Mouse (Mus musculus) liver, embryonic 14.5 days (tissue): ENCODE results near the gene Ppp1r3e. TPM values are rescaled to one million over a fixed set of nuclear protein-coding genes. Genes with fewer than 3 reads are reported as not detected.

Experiments
- ATAC-seq: fragments of 200-750 bp; cut with Nextera tagmentation; 2 replicates; pipeline ENCODE4 v1.8.0; 2017; ENCODE audit warnings: moderate number of reproducible peaks, mild to moderate bottlenecking, moderate library complexity; ENCODE audit not compliant: insufficient read depth
- DNase-seq, 3 experiments: peaks; one replicate each; pipeline ENCODE4 v3.0.0-alpha.2; 2012 to 2013; ENCODE audit warnings: low read depth in 3 of 3, low spot score in 3 of 3
- H3K27ac ChIP-seq: fragments of 300-500 bp; sonication (generic); 2 replicates; pipeline ENCODE4 v1.5.1; 2014; ENCODE audit warnings: moderate library complexity, mild to moderate bottlenecking, control low read depth, inconsistent platforms
- H3K27me3 ChIP-seq: fragments of 300-500 bp; sonication (generic); 2 replicates; pipeline ENCODE4 v1.6.1; 2014; ENCODE audit warnings: mild to moderate bottlenecking, low read length, moderate library complexity; ENCODE audit not compliant: control insufficient read depth, insufficient read depth
- H3K36me3 ChIP-seq: fragments of 300-500 bp; sonication (generic); replicated peaks from 2 replicates; pipeline ENCODE4 v1.6.1; 2014; ENCODE audit warnings: low read depth; ENCODE audit not compliant: control insufficient read depth, insufficient read depth
- H3K4me1 ChIP-seq, 2 experiments: fragments of 200-500 bp in 1 of 2; fragments of 300-500 bp in 1 of 2; sonication (generic) in 1 of 2; replicated peaks; 2 replicates each; pipeline ENCODE4 v1.6.1; 2012 to 2014; ENCODE audit warnings: antibody characterized with exemption in 1 of 2, inconsistent platforms in 1 of 2, low read length in 1 of 2; ENCODE audit not compliant: control insufficient read depth in 2 of 2, insufficient read depth in 2 of 2
- H3K4me2 ChIP-seq: fragments of 300-500 bp; sonication (generic); 2 replicates; pipeline ENCODE4 v1.6.1; 2014; ENCODE audit warnings: low read depth, mild to moderate bottlenecking, control low read depth, moderate library complexity
- H3K4me3 ChIP-seq, 2 experiments: fragments of 200-500 bp in 1 of 2; fragments of 300-500 bp in 1 of 2; sonication (generic) in 1 of 2; 2 replicates each; pipeline ENCODE4 v1.5.1; 2012 to 2014; ENCODE audit warnings: low read depth in 2 of 2, low read length in 2 of 2, mild to moderate bottlenecking in 2 of 2, control low read depth in 1 of 2, inconsistent platforms in 1 of 2, moderate library complexity in 1 of 2; ENCODE audit not compliant: insufficient read depth in 1 of 2
- H3K9ac ChIP-seq: fragments of 300-500 bp; sonication (generic); replicated peaks from 2 replicates; pipeline ENCODE4 v1.6.1; 2014; ENCODE audit warnings: mild to moderate bottlenecking, control low read depth, moderate library complexity
- H3K9me3 ChIP-seq: fragments of 300-500 bp; sonication (generic); 2 replicates; pipeline ENCODE4 v1.6.1; 2016; ENCODE audit warnings: low read length, mixed read lengths; ENCODE audit not compliant: control insufficient read depth
- CTCF ChIP-seq: IDR thresholded peaks from 2 replicates; pipeline ENCODE4 v1.5.1; 2016; ENCODE audit warnings: antibody characterized with exemption, low read depth, control low read depth
- EP300 ChIP-seq: IDR thresholded peaks from 2 replicates; pipeline ENCODE4 v1.6.1; 2016; ENCODE audit warnings: antibody characterized with exemption, low read depth
- WGBS: fragments of 180-500 bp; shearing (Covaris S2); extraction: QIAGEN DNeasy Blood & Tissue Kit; methylation state at CpG from one replicate; pipeline ENCODE4 v1.1.7; 2014; ENCODE audit not compliant: insufficient replicate concordance; 5-methylcytosine and 5-hydroxymethylcytosine counted together
- polyA plus RNA-seq, 2 experiments: library from polyadenylated mRNA; depleted of rRNA in 1 of 2; stranded (reverse) in 1 of 2; unstranded in 1 of 2; fragments of >200 nt; fragmentation: Nextera tagmentation in 1 of 2; extraction: Ambion mirVana in 1 of 2; gene quantifications; 2 replicates each; pipeline versions ENCODE4 v1.2.1 to v1.2.3; 2012 to 2014

The Ppp1r3e gene
- polyA plus RNA-seq, 2 experiments = 0.52 to 2.6 TPM

DNA sequence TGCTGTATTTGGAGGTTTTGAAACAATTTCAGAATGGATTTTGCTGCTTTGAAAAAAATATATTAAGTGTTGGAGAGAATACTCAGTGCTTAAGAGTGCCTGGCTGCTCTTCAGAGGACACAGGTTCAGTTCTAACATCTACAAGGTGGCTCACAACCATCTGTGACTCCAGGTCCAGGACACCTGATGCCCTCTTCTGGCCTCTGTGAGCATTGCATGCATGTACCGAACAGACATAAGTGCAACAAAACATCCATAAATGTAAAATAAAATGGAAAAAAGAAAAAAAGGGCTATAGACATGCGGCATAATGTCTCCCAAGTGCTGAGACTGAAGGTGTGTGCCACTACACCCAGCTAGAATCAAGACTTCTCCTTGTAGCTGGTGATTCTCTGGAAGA, 16.8 kb downstream of the Ppp1r3e start:
- Histone ChIP-seq H3K27ac (no peak overlapping the region), H3K9me3 (no peaks in the 10 kb centered on the region), H3K4me1 (no peaks in the 10 kb centered on the region), H3K4me2 (no peak overlapping the region), H3K4me3 (no peak overlapping the region), H3K27me3 (no peaks in the 10 kb centered on the region), H3K36me3 (no peaks in the 10 kb centered on the region), H3K9ac (no peak overlapping the region)
- TF ChIP-seq CTCF (peak; percentile 83), EP300 (no peak)
- no peak for ATAC-seq
- WGBS = 15% methylated on average over 2 of the region's 2 CpGs
- no peak for DNase-seq

DNA sequence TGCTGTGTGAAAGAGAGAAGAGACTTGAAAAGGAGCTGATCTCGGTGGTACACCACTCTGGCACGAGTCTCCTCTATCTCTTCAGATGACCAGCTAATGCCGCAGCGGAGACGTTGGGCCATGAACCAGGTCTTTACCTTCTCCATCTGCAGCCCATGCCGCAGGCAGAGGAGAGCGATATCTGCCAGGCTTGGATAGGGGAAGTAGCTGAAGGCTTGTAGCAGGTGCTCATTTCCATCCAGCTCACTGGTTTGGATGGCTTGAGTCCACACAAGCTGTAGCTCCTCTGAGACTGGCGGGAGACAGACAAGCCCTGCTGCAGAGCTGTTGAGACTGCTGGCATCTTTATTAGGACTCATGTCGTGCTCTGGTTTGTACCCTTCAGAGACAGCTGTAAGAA, 19.5 kb downstream of the Ppp1r3e start:
- WGBS = 77% methylated on average over 9 of the region's 9 CpGs
- H3K27ac ChIP-seq = no peak overlapping the region
- TF ChIP-seq CTCF (no peak), EP300 (no peak)

DNA sequence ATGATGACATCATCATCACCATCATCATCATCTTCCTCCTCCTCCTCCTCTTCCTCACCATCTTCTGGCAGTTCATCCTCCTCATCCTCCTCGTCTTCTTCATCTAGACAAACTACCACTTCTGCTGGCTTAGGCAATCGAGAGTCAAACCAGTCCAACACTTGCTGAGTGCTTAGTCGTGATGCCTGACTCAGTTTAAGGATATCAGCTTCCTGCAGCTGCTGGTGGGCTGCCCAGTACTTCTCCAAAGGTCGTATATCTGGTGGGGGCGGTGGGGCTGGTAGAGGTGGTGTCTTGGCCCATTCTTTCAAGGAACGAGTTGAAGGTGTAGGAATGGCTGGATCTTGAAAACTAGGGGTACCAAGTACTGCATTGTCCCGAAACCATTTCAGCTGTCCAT, 20.6 kb downstream of the Ppp1r3e start:
- H3K4me1 ChIP-seq = no peaks in the 10 kb centered on the region
- H3K9ac ChIP-seq = no peak overlapping the region
- H3K4me2 ChIP-seq = no peak overlapping the region
- TF ChIP-seq EP300 (no peak), CTCF (no peak)
- H3K4me3 ChIP-seq = no peak overlapping the region
- H3K36me3 ChIP-seq = no peaks in the 10 kb centered on the region
- H3K27ac ChIP-seq = no peak overlapping the region
- no peak for ATAC-seq
- H3K9me3 ChIP-seq = no peaks in the 10 kb centered on the region
- H3K27me3 ChIP-seq = no peaks in the 10 kb centered on the region
- 31% methylated on average over 7 of the region's 7 CpGs for WGBS
- no peak for DNase-seq

More for the DNA sequence above, 19.5 kb downstream of the Ppp1r3e start:
- Histone ChIP-seq H3K4me1 (no peaks in the 10 kb centered on the region), H3K4me2 (no peak overlapping the region), H3K9me3 (no peaks in the 10 kb centered on the region), H3K36me3 (no peaks in the 10 kb centered on the region), H3K4me3 (no peak overlapping the region), H3K27me3 (no peaks in the 10 kb centered on the region), H3K9ac (no peak overlapping the region)
- ATAC-seq (no peak), DNase-seq (no peak)

DNA sequence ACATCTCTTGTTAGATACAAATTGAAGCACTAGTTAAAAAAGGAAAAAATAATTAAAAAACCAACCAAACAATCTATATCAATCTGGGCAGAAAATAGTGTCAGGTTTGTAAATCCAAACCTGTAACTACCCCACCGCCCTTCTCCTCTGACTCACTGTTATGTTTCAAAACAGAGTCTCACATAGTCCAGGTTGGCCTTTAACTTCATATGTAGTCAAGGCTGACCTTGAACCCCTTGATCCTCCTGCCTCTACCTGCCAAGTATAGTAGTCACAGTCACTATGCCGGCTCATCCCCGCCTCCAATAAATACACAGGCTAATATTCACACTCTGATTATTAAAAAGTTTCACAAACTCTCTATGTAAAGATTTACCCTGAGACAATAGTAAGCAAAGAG, 21.6 kb downstream of the Ppp1r3e start:
- Histone ChIP-seq H3K4me1 (no peaks in the 10 kb centered on the region), H3K4me2 (no peak overlapping the region), H3K9ac (no peak overlapping the region), H3K4me3 (no peak overlapping the region), H3K9me3 (no peaks in the 10 kb centered on the region), H3K27ac (no peak overlapping the region), H3K27me3 (no peaks in the 10 kb centered on the region), H3K36me3 (no peaks in the 10 kb centered on the region)
- no peak for DNase-seq
- 73% methylated on average over 3 of the region's 3 CpGs for WGBS
- ATAC-seq = no peak
- TF ChIP-seq CTCF (no peak), EP300 (no peak)

DNA sequence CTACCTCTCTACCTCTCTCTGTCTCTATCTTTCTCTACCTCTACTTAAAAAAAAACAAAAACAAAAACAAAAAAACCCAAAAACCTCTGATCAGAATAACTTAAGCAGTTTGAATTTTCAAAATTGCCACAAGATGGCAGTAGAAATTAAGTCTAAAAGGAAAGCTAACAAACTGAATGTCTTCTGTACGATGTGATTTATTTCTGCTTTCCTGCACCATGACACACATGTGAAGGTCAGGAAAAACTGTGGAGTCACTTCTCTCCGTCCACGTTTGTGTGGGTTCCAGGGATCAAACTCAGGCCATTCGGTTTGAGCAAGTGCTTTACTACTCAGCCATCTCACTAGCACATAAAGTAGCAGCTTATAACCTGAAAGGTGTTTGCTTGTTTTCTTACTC, 33.9 kb downstream of the Ppp1r3e start:
- H3K27me3 ChIP-seq = no peaks in the 10 kb centered on the region
- DNase-seq = peak in 2 of 3 experiments; percentile 11 to 19
- H3K36me3 ChIP-seq = no peaks in the 10 kb centered on the region
- under 1% methylated on average over 4 of the region's 4 CpGs for whole genome bisulfite sequencing
- H3K4me2 ChIP-seq = no peak overlapping the region
- no peak overlapping the region for H3K27ac ChIP-seq
- no peak overlapping the region for H3K4me3 ChIP-seq
- no peak for TF ChIP-seq EP300
- TF ChIP-seq CTCF = peak; percentile 36; the same call in 1 of the 2 replicates
- no peak overlapping the region for H3K9ac ChIP-seq
- ATAC-seq = no peak
- no peaks in the 10 kb centered on the region for H3K9me3 ChIP-seq
- H3K4me1 ChIP-seq = no peaks in the 10 kb centered on the region

DNA sequence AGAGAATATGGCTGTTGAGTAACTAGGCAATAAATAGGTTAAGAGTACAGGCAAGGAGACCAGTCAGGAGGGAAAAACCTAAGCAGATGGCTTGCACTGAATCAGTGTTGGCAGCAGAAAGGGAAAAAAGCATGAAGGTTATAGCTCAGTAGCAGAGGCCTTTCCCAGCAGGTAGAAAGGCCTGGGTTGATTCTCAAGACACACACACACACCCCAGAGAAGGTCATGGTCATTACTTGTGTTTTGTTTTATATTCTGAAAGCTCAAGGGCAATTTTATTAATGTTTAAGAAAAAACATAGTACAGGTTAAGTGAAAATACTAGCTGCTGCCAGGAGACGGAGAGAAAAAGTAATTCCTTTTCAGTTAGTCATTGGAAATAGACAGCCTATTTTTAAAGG, 53.6 kb downstream of the Ppp1r3e start:
- no peak overlapping the region for H3K27ac ChIP-seq
- no peaks in the 10 kb centered on the region for H3K9me3 ChIP-seq
- TF ChIP-seq EP300 (no peak), CTCF (no peak)
- DNase-seq (no peak), ATAC-seq (no peak)
- H3K36me3 ChIP-seq = no peaks in the 10 kb centered on the region
- H3K4me1 ChIP-seq = peaks cover 0 to 2% of the 10 kb centered on the region in 2 experiments; a peak in 2 of 4 replicates
- 73% methylated on average over 1 of the region's 1 CpGs for WGBS
- no peak overlapping the region for H3K4me2 ChIP-seq
- no peaks in the 10 kb centered on the region for H3K27me3 ChIP-seq
- H3K4me3 ChIP-seq = no peak overlapping the region
- no peak overlapping the region for H3K9ac ChIP-seq

Other genes with a start within 250 kb of the Ppp1r3e start
- not detected in 2 replicates for gene Gm17606, start 236.6 kb downstream of the Ppp1r3e start, polyA plus RNA-seq (2012; rRNA removed)
- not detected in 2 replicates for gene Gm17606, start 236.6 kb downstream of the Ppp1r3e start, polyA plus RNA-seq (2014; fragmentation: Nextera tagmentation; extraction: Ambion mirVana)
- 1.4 and 1.6 TPM in 2 replicates for gene Cdh24, start 236.2 kb downstream of the Ppp1r3e start, polyA plus RNA-seq (2012; rRNA removed)
- gene Cdh24, start 236.2 kb downstream of the Ppp1r3e start, polyA plus RNA-seq (2014; fragmentation: Nextera tagmentation; extraction: Ambion mirVana) = 0.08 and 0.13 TPM in 2 replicates
- gene 1700123O20Rik, start 191.3 kb downstream of the Ppp1r3e start, polyA plus RNA-seq (2012; rRNA removed) = 29.6 and 33.6 TPM in 2 replicates
- 39.9 and 42.8 TPM in 2 replicates for gene 1700123O20Rik, start 191.3 kb downstream of the Ppp1r3e start, polyA plus RNA-seq (2014; fragmentation: Nextera tagmentation; extraction: Ambion mirVana)
- 43.5 and 64.5 TPM in 2 replicates for gene Acin1, start 190.6 kb downstream of the Ppp1r3e start, polyA plus RNA-seq (2012; rRNA removed)
- gene Acin1, start 190.6 kb downstream of the Ppp1r3e start, polyA plus RNA-seq (2014; fragmentation: Nextera tagmentation; extraction: Ambion mirVana) = 43.2 and 47.9 TPM in 2 replicates
- gene Gm29776, start 178.7 kb downstream of the Ppp1r3e start, polyA plus RNA-seq (2012; rRNA removed) = 0.01 and 0.03 TPM in 2 replicates
- gene Gm29776, start 178.7 kb downstream of the Ppp1r3e start, polyA plus RNA-seq (2014; fragmentation: Nextera tagmentation; extraction: Ambion mirVana) = 0.06 TPM in 1 of 2 replicates, not detected in the other
- gene Cebpe, start 165.4 kb downstream of the Ppp1r3e start, polyA plus RNA-seq (2012; rRNA removed) = 5.4 and 6.3 TPM in 2 replicates
- 4.3 and 5.1 TPM in 2 replicates for gene Cebpe, start 165.4 kb downstream of the Ppp1r3e start, polyA plus RNA-seq (2014; fragmentation: Nextera tagmentation; extraction: Ambion mirVana)
- 3.3 and 3.6 TPM in 2 replicates for gene Slc7a8, start 95.6 kb downstream of the Ppp1r3e start, polyA plus RNA-seq (2012; rRNA removed)
- 3.7 and 3.9 TPM in 2 replicates for gene Slc7a8, start 95.6 kb downstream of the Ppp1r3e start, polyA plus RNA-seq (2014; fragmentation: Nextera tagmentation; extraction: Ambion mirVana)
- gene Rnf212b, start 63.4 kb downstream of the Ppp1r3e start, polyA plus RNA-seq (2012; rRNA removed) = not detected in 2 replicates
- not detected in 2 replicates for gene Rnf212b, start 63.4 kb downstream of the Ppp1r3e start, polyA plus RNA-seq (2014; fragmentation: Nextera tagmentation; extraction: Ambion mirVana)
- 0.78 and 0.96 TPM in 2 replicates for gene Homez, start 6.6 kb downstream of the Ppp1r3e start, polyA plus RNA-seq (2012; rRNA removed)
- 1.8 TPM in 2 replicates for gene Homez, start 6.6 kb downstream of the Ppp1r3e start, polyA plus RNA-seq (2014; fragmentation: Nextera tagmentation; extraction: Ambion mirVana)
- 3.8 and 4.9 TPM in 2 replicates for gene Bcl2l2, start 5.8 kb upstream of the Ppp1r3e start, polyA plus RNA-seq (2012; rRNA removed)
- 0.47 and 0.51 TPM in 2 replicates for gene Bcl2l2, start 5.8 kb upstream of the Ppp1r3e start, polyA plus RNA-seq (2014; fragmentation: Nextera tagmentation; extraction: Ambion mirVana)
- 0.03 and 0.06 TPM in 2 replicates for gene Gm20521, start 5.9 kb upstream of the Ppp1r3e start, polyA plus RNA-seq (2012; rRNA removed)
- gene Gm20521, start 5.9 kb upstream of the Ppp1r3e start, polyA plus RNA-seq (2014; fragmentation: Nextera tagmentation; extraction: Ambion mirVana) = not detected in 2 replicates
- 98.8 and 110 TPM in 2 replicates for gene Pabpn1, start 14.9 kb upstream of the Ppp1r3e start, polyA plus RNA-seq (2012; rRNA removed)
- 47.1 and 51.7 TPM in 2 replicates for gene Pabpn1, start 14.9 kb upstream of the Ppp1r3e start, polyA plus RNA-seq (2014; fragmentation: Nextera tagmentation; extraction: Ambion mirVana)
- 4.2 and 5.1 TPM in 2 replicates for gene Slc22a17, start 35.6 kb upstream of the Ppp1r3e start, polyA plus RNA-seq (2012; rRNA removed)
- gene Slc22a17, start 35.6 kb upstream of the Ppp1r3e start, polyA plus RNA-seq (2014; fragmentation: Nextera tagmentation; extraction: Ambion mirVana) = 0.79 and 0.96 TPM in 2 replicates
- 0.54 and 0.69 TPM in 2 replicates for gene Efs, start 48.6 kb upstream of the Ppp1r3e start, polyA plus RNA-seq (2012; rRNA removed)
- gene Efs, start 48.6 kb upstream of the Ppp1r3e start, polyA plus RNA-seq (2014; fragmentation: Nextera tagmentation; extraction: Ambion mirVana) = 0.23 and 0.39 TPM in 2 replicates
- gene Il25, start 55.1 kb upstream of the Ppp1r3e start, polyA plus RNA-seq (2012; rRNA removed) = not detected in 2 replicates
- gene Il25, start 55.1 kb upstream of the Ppp1r3e start, polyA plus RNA-seq (2014; fragmentation: Nextera tagmentation; extraction: Ambion mirVana) = not detected in 2 replicates
- gene Cmtm5, start 58.7 kb upstream of the Ppp1r3e start, polyA plus RNA-seq (2012; rRNA removed) = 0.04 TPM in 1 of 2 replicates, not detected in the other
- gene Cmtm5, start 58.7 kb upstream of the Ppp1r3e start, polyA plus RNA-seq (2014; fragmentation: Nextera tagmentation; extraction: Ambion mirVana) = not detected in 2 replicates
- gene Myh6, start 89.4 kb upstream of the Ppp1r3e start, polyA plus RNA-seq (2012; rRNA removed) = 0.01 and 0.02 TPM in 2 replicates
- not detected in 2 replicates for gene Myh6, start 89.4 kb upstream of the Ppp1r3e start, polyA plus RNA-seq (2014; fragmentation: Nextera tagmentation; extraction: Ambion mirVana)
- not detected in 2 replicates for gene Gm17428, start 99.4 kb upstream of the Ppp1r3e start, polyA plus RNA-seq (2012; rRNA removed)
- gene Gm17428, start 99.4 kb upstream of the Ppp1r3e start, polyA plus RNA-seq (2014; fragmentation: Nextera tagmentation; extraction: Ambion mirVana) = not detected in 2 replicates
- gene Myh7, start 117.1 kb upstream of the Ppp1r3e start, polyA plus RNA-seq (2012; rRNA removed) = 0.03 and 0.07 TPM in 2 replicates
- 0.05 TPM in 1 of 2 replicates, not detected in the other for gene Myh7, start 117.1 kb upstream of the Ppp1r3e start, polyA plus RNA-seq (2014; fragmentation: Nextera tagmentation; extraction: Ambion mirVana)
- gene Ngdn, start 137.9 kb upstream of the Ppp1r3e start, polyA plus RNA-seq (2012; rRNA removed) = 14.4 and 31.0 TPM in 2 replicates
- gene Ngdn, start 137.9 kb upstream of the Ppp1r3e start, polyA plus RNA-seq (2014; fragmentation: Nextera tagmentation; extraction: Ambion mirVana) = 36.0 and 39.6 TPM in 2 replicates
- 0.26 and 0.29 TPM in 2 replicates for gene Zfhx2, start 214.8 kb upstream of the Ppp1r3e start, polyA plus RNA-seq (2012; rRNA removed)
- gene Zfhx2, start 214.8 kb upstream of the Ppp1r3e start, polyA plus RNA-seq (2014; fragmentation: Nextera tagmentation; extraction: Ambion mirVana) = 0.61 and 0.62 TPM in 2 replicates
- 2.0 and 2.6 TPM in 2 replicates for gene Thtpa, start 217.2 kb upstream of the Ppp1r3e start, polyA plus RNA-seq (2012; rRNA removed)
- gene Thtpa, start 217.2 kb upstream of the Ppp1r3e start, polyA plus RNA-seq (2014; fragmentation: Nextera tagmentation; extraction: Ambion mirVana) = 4.3 and 4.6 TPM in 2 replicates
- 12.7 and 13.4 TPM in 2 replicates for gene Ap1g2, start 229.0 kb upstream of the Ppp1r3e start, polyA plus RNA-seq (2012; rRNA removed)
- 18.6 and 21.2 TPM in 2 replicates for gene Ap1g2, start 229.0 kb upstream of the Ppp1r3e start, polyA plus RNA-seq (2014; fragmentation: Nextera tagmentation; extraction: Ambion mirVana)
- gene Jph4, start 239.4 kb upstream of the Ppp1r3e start, polyA plus RNA-seq (2012; rRNA removed) = 0.04 and 0.15 TPM in 2 replicates
- gene Jph4, start 239.4 kb upstream of the Ppp1r3e start, polyA plus RNA-seq (2014; fragmentation: Nextera tagmentation; extraction: Ambion mirVana) = 0.04 TPM in 1 of 2 replicates, not detected in the other